Mouse (Mus musculus): ENCODE measurements around the gene Sorcs2.

Gene Sorcs2

GRCm38 (mm10) chr5:36054498-36054897, 343.4 kb downstream of the Sorcs2 start:
- no peak for DNase-seq

- no peak for DNase-seq
These were observed 354.8 kb downstream of the Sorcs2 start for GRCm38 (mm10) chr5:36043154-36043553.

- no peak for DNase-seq
These were observed 356.2 kb downstream of the Sorcs2 start for GRCm38 (mm10) chr5:36041756-36042155.

- DNase-seq = no peak
These were observed 356.7 kb downstream of the Sorcs2 start for GRCm38 (mm10) chr5:36041236-36041562.

- peak in 1 of 2 experiments; percentile 41 for DNase-seq
These were observed 357.3 kb downstream of the Sorcs2 start for GRCm38 (mm10) chr5:36040398-36041235.

GRCm38 (mm10) chr5:36039596-36039995, 358.3 kb downstream of the Sorcs2 start:
- no peak for DNase-seq

GRCm38 (mm10) chr5:36033531-36034426, 364.2 kb downstream of the Sorcs2 start:
- DNase-seq = peak; percentile 39 to 47

GRCm38 (mm10) chr5:36025076-36025475, 372.9 kb downstream of the Sorcs2 start:
- DNase-seq = no peak

GRCm38 (mm10) chr5:36024003-36024685, 373.8 kb downstream of the Sorcs2 start:
- no peak for DNase-seq

GRCm38 (mm10) chr5:36022361-36022760, 375.6 kb downstream of the Sorcs2 start:
- no peak for DNase-seq

GRCm38 (mm10) chr5:36021091-36021490, 376.8 kb downstream of the Sorcs2 start:
- no peak for DNase-seq

GRCm38 (mm10) chr5:36018366-36018765, 379.6 kb downstream of the Sorcs2 start:
- DNase-seq = no peak

GRCm38 (mm10) chr5:36009405-36009804, 388.5 kb downstream of the Sorcs2 start:
- DNase-seq = no peak

GRCm38 (mm10) chr5:36007649-36008048, 390.3 kb downstream of the Sorcs2 start:
- peak; percentile 44 to 58 for DNase-seq

- DNase-seq = no peak
These were observed 391.4 kb downstream of the Sorcs2 start for GRCm38 (mm10) chr5:36006586-36006985.

GRCm38 (mm10) chr5:36006106-36006505, 391.8 kb downstream of the Sorcs2 start:
- DNase-seq = no peak

- DNase-seq = no peak
These were observed 394.1 kb downstream of the Sorcs2 start for GRCm38 (mm10) chr5:36003797-36004196.

- DNase-seq = peak; percentile 70 to 80
These were observed 407.8 kb downstream of the Sorcs2 start for GRCm38 (mm10) chr5:35989986-35990735.

- no peak for DNase-seq
These were observed 408.4 kb downstream of the Sorcs2 start for GRCm38 (mm10) chr5:35989506-35989905.

GRCm38 (mm10) chr5:35988085-35988484, 409.9 kb downstream of the Sorcs2 start:
- DNase-seq = no peak

- DNase-seq = no peak
These were observed 412.3 kb downstream of the Sorcs2 start for GRCm38 (mm10) chr5:35985611-35986010.

- peak; percentile 84 to 89 for DNase-seq
These were observed 416.0 kb downstream of the Sorcs2 start for GRCm38 (mm10) chr5:35981976-35982375.
